Mouse (Mus musculus): ENCODE measurements around the gene Sobp.

- TF ChIP-seq CTCF (IDR thresholded peaks at IDR 0.05; ENCODE audit: low read depth, low read length) (no peak), TAL1 (conservative IDR thresholded peaks at IDR 0.05; ENCODE audit: low read depth, low read length) (no peak), GATA1 (IDR thresholded peaks at IDR 0.05; ENCODE audit: borderline replicate concordance, low read length) (no peak), GATA2 (IDR thresholded peaks at IDR 0.05; ENCODE audit: borderline replicate concordance, low read depth, low read length) (no peak)
Observed at GRCm38 (mm10) chr10:43180313-43180912, 6.1 kb upstream of the Sobp start.
